Mouse (Mus musculus): ENCODE measurements around the gene Alox15.
"Not testable (repeated sequence)": the region's sequence is repeated elsewhere in the genome, so short reads cannot be mapped to it uniquely, and the experiment has no call there.

The Alox15 gene

DNA sequence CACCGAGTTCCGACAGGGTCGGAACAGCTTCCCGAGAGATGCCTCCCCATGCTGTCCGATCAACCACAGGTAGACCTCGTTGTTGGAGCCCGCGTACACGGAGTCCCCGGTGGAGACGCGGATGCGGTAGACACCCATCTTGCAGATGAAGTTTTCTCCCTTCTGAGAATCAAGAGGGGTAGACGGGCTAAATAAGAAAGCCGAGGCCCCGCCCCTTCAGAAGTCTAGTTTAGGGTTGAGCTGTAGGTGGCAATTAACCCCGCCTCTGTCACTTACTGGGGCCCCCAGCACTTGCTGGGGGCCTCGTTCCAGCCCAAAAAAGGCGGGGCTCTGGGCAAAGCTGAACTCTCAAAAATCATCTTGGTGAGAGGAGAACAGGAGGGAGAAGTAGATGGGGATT lies at the start of gene Alox15:
Gene Alox15 (minus strand): TSS at position 164 of the 400 bp plus-strand sequence.
- DNase-seq (ENCODE audit: low spot score in 2 of 2): no peak

DNA sequence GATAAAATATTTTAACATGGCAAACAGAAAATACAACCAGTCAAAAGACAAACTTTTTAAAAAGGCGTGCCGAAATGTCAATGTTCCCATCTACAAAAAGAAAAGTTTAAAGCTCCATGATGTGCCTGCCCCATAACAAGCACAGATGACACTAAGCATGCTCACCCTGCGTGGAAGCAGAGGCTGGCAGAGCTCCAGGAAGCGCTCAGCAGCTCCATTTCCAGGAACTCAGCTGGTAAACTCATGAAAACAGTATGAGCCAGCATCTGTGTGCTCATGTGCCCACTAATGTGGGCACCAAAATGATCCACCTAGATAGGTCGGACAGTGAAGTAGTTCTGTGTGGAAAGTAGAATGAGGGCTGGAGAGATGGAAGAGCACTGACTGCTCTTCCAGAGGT lies 37.6 kb upstream of the Alox15 start:
- no peak for DNase-seq (ENCODE audit: low spot score in 2 of 2)

DNA sequence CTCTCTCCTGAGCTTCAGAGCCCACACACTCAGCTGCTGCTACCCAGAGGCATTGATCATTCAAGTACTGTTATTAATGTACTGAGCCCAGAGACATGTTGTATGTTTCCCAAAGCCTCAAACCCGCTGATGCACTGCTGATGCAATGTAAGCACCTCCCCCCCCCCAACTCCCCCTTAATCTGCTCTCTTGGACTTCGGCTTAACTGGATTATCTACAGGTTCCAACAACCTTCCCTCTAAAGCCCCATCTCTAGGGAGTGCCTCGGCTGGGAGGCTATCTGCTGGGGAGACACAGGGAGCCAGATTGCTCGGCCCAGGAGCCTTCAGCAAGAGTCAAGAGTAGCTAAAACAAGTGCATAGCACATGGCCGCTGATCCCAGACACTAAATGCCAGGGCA lies 35.6 kb upstream of the Alox15 start:
- no peak for DNase-seq (ENCODE audit: low spot score in 2 of 2)

DNA sequence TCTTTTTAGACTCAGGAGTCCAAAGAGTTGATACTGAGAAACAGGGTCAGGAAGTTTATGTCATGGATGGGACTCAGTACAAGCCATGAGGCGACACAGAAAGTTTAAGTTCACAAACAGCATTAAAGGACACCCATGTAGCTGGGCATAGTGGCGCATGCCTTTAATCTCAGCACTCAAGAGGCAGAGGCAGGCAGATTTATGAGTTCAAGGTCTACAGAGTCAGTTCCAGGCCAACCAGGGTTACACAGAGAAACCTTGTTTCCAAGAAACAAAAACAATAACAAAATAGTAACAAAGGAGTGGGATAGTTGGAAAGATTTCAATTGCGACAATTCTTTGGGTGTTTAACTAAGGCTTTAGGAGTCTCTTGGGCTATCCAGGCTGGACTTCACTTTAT lies 32.3 kb upstream of the Alox15 start:
- DNase-seq (ENCODE audit: low spot score in 2 of 2): no peak

DNA sequence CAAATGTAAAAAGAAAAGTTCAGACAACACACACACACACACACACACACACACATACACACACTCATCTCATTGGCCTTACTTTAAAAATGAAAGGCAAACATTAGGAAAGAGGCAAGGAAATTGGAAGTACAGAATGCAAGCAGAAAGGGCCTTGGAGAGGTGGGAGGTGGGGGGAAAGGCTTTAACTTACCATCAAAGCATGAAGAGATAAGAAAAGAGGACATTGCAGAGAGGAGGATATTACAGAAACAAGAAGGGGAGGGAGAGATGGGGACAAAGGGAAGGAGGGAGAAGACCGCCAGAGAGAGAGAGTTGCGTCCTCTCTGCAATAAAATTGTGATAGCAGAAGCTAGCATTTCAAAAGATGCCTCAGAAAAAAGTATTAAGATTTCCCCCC lies 29.5 kb upstream of the Alox15 start:
- no peak for DNase-seq (ENCODE audit: low spot score in 2 of 2)

DNA sequence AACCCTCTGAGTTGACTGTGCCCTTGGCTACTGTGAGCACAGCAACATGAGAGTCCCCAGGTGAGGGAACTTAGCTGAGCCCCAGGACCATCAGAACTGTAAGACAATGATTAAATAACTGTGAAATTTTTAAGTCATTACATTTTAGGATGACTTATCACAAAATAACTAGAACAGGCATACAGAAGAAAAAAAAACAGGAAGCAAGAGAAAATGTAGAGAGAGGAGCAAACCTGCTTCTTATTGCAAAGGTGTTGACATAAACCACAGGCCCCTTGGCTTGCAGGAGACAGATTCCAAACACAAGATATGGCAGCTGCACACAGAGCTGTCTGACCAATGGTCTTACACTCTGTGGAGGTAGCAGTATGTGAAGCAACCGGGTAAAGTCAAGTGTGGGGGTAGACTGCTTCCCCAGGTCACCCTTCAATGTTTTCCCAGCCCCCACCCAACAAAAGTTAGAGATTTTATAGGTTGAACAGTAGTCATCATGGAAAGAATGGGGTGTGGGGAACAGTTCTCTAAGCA lies 28.7 kb upstream of the Alox15 start:
- DNase-seq (ENCODE audit: low spot score in 2 of 2): no peak

DNA sequence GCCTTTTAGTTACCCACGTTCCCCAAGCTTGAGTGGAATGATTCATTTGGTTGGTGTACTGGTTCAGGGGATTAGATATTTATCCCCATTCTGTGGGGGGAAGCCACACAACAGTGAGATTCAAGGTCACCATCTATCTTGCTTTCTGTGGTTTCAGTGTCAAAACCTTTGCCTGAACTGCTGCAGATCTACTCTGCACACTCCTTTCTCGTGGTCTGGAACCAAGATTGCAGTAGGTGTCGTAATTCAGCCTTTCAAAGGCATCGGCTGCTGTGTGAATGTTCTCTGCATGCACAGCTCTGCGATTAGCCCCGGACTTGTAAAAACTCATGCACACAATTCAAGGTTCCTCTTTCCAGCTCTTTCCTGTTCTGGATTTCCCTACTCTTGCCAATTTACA lies 24.2 kb upstream of the Alox15 start:
- DNase-seq (ENCODE audit: low spot score in 2 of 2): no peak

DNA sequence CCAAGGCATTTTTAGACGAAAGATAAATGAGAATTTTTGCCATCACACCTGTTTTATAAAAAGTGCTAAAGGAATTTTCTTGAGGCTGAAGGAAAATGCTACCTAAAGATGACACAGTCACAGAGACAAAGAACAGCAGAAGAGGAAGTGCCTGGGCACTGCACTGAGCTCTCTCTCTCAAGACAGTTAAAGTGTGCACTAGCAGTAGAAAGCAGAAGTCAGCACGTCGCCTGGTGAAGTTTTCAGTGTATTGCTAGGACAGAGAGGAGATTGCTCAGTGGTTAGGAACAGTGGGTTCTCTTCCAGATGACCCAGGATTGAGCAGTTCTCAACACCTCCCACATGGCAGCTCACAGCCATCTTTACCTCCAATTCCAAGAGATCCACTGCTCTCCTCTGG lies 22.5 kb upstream of the Alox15 start:
- DNase-seq (ENCODE audit: low spot score in 2 of 2): no peak

DNA sequence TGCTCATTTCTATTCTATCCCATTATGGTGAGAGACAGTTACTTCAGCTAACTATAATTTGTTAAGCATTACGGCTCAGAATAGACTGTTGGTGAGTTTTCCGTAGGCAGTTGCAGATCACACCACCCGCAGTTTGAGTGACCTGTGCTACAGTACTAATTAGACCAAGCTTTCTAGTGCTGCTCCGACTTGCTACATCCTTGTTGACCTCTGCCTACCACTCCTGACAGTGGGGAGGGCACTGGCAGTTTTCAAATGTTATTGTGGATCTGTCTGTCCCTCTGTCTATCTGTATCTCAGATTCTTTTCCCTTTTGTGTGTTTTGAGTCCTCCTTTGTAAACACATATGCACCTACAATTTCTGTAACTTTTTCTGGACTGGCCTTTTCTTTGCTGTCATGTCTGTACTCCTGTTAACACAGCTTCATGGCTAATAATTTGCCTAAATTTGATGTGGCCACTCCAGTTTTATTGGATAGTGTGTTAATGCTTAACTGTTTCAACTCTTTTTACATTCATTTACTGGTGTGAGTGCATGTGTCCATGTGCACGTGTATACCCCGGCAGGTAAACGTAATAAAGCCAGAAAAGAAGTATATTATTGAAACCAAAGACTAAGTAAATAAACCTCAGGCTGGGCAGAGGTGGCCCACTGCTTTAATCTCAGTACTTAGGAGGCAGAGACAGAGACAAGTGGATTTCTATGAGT lies 21.2 kb upstream of the Alox15 start:
- DNase-seq (ENCODE audit: low spot score in 2 of 2): peak in 1 of 2 experiments; percentile 34

DNA sequence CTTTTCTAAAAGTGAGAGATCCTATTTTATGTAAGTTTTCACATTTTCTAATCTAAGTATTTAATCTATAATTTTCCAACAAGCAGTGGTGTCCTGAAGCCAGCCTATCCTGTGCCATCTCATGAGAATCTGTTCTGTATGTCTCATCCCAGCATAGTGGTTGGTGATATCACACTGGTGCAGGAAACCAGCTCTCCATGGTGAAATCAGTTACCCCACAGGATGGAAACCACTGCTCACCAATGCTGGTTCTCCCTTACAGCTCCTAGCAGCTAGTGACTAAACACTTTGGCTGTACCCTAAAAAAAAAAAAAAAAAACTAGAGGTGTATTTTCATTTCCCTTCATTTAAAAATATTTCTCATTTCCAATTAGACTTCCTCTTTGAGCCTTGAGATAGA lies 20.6 kb upstream of the Alox15 start:
- DNase-seq (ENCODE audit: low spot score in 2 of 2): peak in 1 of 2 experiments; percentile 30

DNA sequence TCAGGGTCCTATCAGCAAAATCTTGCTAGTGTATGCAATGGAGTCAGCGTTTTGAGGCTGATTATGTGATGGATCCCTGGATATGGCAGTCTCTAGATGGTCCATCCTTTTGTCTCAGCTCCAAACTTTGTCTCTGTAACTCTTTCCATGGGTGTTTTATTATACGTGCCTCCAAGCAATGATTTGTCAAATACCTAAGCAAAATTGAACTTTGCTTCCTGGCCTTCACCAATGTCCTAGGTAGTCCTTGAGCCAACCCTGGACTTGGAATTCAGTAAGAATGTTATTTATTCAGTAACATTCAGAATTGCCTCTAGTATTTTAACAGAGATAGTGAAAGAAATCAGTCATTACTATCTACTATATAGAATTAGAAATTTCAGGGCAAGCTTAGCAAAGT lies 16.8 kb upstream of the Alox15 start:
- DNase-seq (ENCODE audit: low spot score in 2 of 2): peak in 1 of 2 experiments; percentile 1

DNA sequence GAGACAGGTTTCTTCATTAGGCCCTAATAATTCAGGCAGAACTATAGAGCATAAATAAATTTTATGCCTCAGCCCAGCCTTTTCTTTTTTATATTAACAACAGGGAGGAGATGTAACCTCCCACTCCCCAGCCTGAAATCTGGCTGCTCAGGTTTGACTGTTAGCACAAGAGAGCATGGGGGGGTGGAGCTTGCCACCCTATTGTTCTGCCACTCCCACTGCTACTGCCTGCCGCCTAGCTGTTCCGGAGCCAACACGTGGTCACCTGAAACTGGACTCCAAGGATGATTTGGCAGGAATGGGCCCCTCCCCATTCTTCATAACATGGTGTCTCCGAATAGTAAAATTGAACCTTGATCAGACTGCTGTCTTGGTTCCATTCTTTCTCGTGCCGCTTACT lies 15.9 kb upstream of the Alox15 start:
- not testable (repeated sequence) for DNase-seq (ENCODE audit: low spot score in 2 of 2)

DNA sequence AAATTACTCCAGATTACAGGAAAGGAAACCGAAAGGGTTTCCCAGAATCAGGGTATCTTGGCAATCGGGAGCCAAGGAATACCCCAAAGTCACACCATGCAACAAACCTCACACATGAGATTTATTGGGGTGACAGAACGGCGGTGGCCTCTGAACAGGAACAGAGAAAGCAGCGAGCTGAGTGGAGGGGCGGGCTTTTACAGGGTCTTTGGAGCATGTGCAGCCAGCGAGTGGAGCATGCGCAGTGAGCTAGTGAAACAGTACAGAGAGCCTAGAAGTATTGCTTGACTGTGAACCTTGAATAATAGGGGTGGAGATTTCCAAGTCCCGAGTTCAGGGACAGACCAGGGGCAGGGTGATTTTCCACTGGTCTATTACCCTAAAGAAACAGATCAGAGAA lies 3.2 kb downstream of the Alox15 start:
- no peak for DNase-seq (ENCODE audit: low spot score in 2 of 2)

DNA sequence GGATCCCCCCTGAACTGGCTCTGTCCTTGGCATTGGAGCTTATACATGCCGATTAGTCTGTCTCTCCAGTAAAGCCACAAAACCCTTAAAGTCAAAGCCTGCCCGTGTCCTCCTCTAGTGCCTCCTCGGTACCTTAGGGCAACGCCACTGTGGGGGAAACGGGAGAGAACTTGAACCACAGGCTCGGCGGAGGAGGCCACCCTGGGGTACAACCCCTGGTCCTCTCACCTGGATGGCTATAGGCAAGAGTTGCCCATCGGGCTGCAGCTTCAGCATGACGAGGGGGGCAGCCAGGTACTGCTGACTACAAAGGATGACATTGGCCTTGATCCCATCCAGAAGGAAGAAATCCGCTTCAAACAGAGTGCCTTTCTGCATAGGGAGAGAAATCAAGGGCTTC lies 4.0 kb downstream of the Alox15 start:
- no peak for DNase-seq (ENCODE audit: low spot score in 2 of 2)

DNA sequence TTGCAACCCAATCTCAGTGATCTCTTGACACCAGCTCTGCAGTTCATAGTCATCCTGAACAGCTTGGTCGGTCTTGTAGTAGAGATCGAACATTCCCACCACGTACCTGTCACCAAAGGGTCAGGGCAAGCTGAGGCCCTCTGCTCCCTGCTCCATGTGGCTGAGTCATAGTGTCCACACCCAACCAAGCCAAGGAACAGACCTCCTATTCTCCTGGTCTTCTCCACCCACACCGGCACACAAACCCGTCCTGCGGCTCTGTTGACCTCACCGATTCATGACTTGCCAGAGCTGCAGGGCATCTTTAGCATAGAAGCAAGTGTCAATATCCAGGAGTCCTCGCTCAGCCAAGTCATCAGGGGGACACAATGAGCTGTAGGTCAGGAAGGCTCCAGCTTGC lies 6.3 kb downstream of the Alox15 start:
- no peak for DNase-seq (ENCODE audit: low spot score in 2 of 2)

DNA sequence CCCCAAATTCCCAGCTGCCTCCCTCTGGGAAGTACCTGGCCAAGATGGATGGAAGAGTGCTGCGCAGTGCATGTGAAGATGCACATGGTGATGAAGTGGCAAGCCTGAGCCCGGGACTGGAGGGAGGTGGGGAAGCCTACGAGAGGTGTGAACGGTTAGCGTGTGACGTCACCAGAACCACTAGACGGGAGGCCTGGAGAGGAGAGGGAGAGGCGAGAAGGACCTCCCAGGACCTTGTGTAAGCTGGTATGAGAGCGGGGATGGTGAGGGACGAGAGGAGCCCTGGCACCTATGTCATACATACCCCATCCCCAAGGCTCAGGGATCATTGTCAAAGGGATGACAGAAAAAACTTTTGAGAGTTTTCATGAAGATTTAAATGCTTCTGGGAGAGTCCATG lies 6.8 kb downstream of the Alox15 start:
- DNase-seq (ENCODE audit: low spot score in 2 of 2): no peak

DNA sequence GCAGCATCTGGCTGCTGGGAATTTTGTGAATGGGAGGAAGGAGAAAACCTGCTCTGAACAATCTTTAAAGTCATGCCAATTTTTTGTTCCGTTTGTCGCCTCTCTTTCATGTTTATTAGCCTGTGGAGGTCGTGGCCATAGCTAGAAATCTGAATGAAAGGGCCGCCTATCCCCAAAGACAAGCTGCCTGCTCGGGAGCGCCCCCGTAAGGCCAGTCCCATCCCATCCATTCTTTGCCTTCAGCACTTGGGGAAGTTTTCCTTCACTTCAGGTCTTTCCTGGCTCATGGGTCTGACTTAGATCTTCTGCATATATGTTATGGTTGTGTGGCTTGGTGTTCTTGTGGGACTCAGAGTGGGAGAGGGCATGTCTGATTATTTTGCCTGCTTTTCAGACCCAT lies 12.3 kb downstream of the Alox15 start:
- DNase-seq (ENCODE audit: low spot score in 2 of 2): no peak

DNA sequence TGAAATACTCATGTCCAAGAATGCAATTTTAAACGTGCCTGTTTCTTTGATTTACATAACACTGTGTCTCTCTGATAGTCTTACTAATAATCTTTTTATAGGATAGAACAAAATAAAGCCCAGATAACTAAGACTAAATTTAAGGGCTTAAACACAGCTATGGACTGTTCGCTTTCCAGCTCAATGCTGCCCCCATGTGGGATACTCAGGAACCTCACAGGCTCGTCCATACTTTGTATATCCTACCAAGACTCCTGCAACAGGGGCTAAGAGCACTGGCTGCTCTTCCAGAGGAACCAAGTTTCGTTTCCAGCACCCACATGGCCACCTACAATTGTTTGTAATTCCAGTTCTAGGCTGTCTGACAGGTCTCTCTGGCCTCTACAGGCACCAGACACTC lies 17.4 kb downstream of the Alox15 start:
- peak; percentile 48 to 85 for DNase-seq (ENCODE audit: low spot score in 2 of 2)

DNA sequence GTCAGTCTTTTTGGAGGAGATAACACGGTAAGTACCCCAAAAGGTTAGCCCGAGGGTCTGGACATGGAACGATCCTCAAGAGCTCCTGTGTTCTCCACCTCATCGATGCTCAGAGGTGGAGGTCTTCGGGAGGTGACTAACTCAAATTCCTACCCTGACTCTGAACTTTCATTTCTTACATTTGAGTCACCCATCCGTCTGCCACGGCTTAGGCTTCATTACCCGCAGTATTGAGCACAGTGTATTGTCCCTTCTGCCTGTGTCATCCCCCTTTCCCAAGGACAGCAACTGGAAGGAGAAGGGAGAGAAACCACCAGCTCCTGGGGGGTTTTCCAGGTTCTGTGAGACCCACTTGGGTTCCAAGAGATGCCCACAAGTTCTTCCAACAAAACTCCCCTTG lies 27.1 kb downstream of the Alox15 start:
- no peak for DNase-seq (ENCODE audit: low spot score in 2 of 2)

DNA sequence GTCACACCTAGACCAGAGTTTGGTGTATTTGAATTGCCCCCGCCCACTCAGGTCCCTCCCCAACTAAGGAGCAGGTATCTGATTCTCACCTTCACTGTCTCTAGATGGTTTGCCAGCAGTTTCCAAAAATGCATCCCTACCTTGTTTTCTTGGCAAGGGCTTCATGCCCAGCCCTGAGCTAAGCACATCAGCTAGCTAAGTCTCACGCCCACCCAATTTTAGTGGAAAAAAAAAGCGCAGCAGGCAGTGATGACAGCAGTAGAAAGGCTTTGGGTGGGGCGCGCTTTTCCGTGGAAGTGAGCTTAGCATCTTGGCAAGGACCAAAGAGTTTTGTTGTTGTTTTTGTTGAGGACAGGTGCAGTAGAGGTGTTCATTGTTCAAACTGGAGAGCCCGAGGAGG lies 29.3 kb downstream of the Alox15 start, which contains the start of gene Alox12e:
Gene Alox12e (minus strand): TSS at position 101 of the 400 bp plus-strand sequence.
- DNase-seq (ENCODE audit: low spot score in 2 of 2): no peak

DNA sequence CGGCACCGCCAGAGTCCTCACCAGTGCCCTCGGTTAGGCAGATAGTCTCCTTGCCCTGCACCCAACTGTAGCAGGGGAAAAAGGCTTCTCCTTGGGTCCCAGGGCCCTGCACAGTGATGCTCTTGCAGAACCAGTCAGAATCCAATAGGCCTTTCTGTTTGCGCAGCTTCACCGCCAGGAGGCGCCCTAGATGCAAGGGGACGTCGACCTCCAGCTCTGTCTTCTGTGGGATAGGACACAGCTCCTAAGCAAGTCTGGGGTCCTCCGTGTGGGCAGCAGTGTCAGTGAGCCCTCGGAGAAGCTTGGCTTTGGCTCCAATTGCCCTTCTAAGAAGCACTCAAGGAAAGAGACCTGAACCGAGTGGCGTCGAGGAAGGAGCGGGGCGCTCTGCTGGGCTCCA lies 30.2 kb downstream of the Alox15 start:
- peak; percentile 46 to 86 for DNase-seq (ENCODE audit: low spot score in 2 of 2)

DNA sequence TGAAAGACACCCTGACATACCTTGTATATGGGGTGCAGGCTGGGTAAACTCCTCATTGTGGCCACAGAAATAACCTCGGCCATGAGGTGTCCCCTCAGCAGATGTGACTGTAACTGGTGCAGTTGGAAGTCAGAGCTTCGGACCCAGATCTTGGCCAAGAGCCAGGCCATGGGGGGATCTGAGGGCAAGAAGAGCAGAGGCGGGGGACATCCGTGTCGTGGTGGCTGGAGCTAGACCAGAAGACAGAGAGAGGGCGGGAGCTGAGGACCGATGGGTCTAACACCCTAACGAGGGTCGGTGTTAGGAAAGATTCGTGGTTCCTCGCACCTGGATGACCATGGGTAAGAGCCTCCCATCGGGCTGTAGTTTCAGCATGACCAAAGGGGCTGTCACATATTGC lies 32.2 kb downstream of the Alox15 start:
- no peak for DNase-seq (ENCODE audit: low spot score in 2 of 2)

DNA sequence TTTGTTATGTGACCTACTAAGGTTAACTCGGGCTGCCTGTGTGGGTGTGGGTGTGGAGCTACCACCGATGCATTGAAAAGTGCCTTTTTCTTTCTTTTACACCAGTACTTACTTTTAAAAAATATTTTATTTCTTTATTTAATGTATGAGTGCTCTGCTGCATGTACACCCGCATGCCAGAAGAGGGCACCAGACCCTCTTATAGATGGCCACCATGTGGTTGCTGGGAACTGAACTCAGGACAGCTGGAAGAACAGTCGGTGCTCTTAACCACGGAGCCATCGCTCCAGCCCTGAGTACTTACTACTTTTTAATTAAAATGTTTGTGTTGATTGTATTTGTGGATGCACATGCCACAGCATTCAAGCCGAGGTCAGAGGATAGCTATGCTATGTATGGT lies 38.0 kb downstream of the Alox15 start:
- DNase-seq (ENCODE audit: low spot score in 2 of 2): no peak

DNA sequence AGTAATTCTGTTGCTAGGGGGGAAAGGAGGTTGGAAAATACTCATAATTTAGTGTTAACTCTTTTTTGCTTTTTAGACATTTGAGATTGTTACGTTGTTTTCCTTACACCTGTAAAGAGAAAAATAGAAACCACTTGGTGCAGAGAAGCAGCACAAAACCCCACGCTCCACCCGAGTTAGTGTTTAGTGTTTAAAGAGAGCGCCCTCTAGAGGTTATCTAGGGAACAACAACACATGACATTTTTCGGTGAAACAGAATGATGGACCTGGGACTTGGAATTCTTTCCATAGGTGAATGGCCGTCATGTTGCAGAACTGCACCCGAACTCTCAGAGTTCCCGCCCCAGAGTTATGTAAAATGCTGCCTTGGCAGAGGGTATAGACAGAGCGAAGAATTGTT lies 42.5 kb downstream of the Alox15 start:
- peak in 1 of 2 experiments; percentile 30 for DNase-seq (ENCODE audit: low spot score in 2 of 2)
